Mouse (Mus musculus): ENCODE data around the gene Hikeshi. TPM values are rescaled to one million over a fixed set of nuclear protein-coding genes. Genes with fewer than 3 reads are reported as not detected.
A peak's percentile ranks its signal among the peaks of the same experiment; 100 is the strongest.

Gene Hikeshi
- total RNA-seq, 2 experiments from 2014 or later: 78.7 to 78.9 TPM

DNA sequence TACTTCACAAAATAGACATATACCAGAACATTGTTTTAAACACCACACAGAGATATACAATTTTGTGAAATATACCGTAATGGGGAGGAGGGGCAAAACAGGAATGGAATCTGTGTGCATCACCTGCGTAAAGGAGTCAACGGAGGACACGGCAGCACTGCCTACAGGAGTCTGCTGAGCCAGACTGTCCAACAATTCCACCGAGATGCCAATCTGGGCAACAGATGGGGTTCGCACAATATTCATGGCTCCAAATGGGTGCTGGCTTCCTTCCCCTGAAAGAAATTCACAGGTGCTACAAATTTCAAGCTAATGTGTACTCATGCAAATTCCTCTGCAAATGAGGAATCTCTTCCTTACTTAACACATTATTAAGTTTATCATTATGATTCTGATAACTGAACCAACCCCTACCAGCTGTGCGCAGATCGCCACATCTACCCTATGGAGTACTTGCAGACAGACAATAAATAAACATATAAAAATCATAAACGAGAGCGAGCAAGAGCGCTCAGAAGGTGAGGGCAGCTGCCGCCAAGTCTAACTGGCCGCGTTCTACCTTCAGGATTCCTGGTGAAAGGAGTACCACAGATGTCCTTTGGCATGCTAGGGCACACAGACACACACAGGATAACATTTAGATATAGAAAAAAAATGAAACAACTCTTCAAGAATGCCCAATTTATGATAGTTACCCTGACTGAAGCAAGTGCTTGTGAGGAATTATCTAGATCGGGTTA, 17.4 kb downstream of the Hikeshi start:
- intact Hi-C loops (cut with DNase I; ENCODE audit: low total_unique reads): no loop called here
- no peak for DNase-seq

GRCm38 (mm10) chr7:89917776-89918175, 23.2 kb downstream of the Hikeshi start:
- intact Hi-C loops (cut with DNase I; ENCODE audit: low total_unique reads): no loop called here
- DNase-seq: no peak

DNA sequence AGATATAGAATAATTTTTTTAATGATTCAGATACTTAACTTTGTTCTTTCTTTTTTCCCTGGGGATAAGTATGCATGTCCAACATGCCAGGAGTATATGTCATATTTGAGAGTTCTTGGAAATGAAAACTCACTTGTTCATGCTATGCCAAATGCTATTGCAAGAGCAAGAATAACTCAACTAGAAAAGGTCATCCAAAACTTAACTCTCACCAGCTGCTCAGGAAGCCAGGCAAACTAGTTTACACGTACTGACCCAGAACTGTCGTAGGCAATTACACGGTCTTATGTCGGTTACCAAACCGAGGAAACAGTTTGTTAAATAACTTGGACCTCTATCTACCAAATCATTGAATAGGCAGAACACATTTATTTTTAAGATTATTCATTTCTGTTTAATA, 24.3 kb downstream of the Hikeshi start:
- intact Hi-C loops (cut with DNase I; ENCODE audit: low total_unique reads): no loop called here
- DNase-seq: no peak

DNA sequence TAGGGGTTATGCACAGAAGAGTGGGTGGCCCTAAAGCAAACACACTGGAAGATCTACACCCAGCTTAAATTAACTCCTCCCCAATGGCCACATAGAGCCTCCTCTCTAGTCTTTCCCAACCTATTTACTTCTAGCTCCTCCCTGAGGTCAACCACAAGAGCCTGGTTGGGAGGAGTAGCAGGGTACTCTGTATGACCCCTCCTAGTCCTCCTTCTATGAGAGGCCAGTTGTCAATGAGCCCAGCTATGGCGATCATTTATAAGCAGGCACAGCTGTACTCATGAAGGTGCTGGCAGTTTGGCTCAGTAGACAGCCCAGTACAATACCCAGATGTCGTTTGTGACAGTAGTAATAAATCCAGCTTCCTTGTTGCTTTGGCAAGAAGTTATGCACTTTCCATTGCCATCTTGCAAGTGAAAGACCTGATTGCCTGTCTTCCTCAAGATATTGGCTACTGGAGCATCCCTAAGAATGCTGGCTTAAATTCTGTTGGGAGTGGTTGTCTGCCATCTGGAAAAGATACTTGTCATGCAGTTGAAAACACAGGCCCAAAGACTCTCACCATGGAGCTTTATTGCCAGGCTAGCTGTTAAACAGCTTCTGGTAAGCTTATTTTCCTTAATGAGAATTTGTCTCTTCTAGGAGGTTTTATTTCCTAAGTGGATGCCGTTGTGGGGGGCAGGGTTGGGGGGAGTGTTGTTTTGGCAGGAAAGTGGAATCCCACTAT, 27.4 kb downstream of the Hikeshi start:
- intact Hi-C loops (cut with DNase I; ENCODE audit: low total_unique reads): no loop called here
- no peak for DNase-seq

DNA sequence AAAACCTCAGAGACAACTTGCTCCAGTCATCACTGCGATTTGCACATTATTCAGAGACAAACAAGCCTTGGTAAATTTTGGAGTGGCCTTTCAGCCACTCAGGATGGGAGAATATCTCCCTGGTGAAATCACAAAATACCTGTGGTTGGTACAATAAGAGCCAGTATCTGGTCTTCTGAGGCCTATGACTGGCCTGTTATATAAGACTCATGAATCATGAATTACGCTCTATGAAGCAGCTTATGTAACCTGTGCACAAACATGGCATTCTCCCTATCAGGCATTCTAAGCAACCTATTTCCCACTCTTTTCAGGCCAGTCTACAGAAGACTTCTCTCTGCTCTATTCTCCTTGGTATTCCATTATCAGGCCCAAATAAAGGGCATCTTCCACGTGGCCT, 28.6 kb downstream of the Hikeshi start:
- intact Hi-C loops (cut with DNase I; ENCODE audit: low total_unique reads): no loop called here
- no peak for DNase-seq

GRCm38 (mm10) chr7:89909711-89910110, 31.3 kb downstream of the Hikeshi start:
- peak; percentile 33 for DNase-seq
- intact Hi-C loops (cut with DNase I; ENCODE audit: low total_unique reads): no loop called here

- intact Hi-C loops (cut with DNase I; ENCODE audit: low total_unique reads): no loop called here
- DNase-seq: no peak
These were observed 31.9 kb downstream of the Hikeshi start for GRCm38 (mm10) chr7:89908899-89909621.

GRCm38 (mm10) chr7:89908421-89908820, 32.6 kb downstream of the Hikeshi start:
- intact Hi-C loops (cut with DNase I; ENCODE audit: low total_unique reads): no loop called here
- DNase-seq: no peak

DNA sequence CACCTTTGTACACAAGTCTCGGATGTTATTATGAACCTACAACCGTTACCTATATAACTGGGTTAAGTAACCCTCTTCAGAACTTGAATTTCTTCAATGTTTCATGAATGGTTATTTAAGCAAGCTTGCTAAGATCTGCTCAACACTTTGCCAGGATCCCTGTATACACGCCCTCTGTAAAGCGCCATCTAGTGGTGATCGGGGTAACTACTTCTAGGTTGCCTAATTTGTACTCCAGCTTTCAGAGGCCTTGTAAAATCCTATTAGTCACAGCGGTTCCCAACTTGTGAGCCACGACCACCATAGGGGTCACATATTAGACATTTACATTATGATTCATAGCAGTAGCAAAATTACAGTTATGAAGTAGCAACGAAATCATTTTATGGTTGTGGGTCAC, 33.1 kb downstream of the Hikeshi start:
- intact Hi-C loops (cut with DNase I; ENCODE audit: low total_unique reads): no loop called here
- peak; percentile 69 for DNase-seq

DNA sequence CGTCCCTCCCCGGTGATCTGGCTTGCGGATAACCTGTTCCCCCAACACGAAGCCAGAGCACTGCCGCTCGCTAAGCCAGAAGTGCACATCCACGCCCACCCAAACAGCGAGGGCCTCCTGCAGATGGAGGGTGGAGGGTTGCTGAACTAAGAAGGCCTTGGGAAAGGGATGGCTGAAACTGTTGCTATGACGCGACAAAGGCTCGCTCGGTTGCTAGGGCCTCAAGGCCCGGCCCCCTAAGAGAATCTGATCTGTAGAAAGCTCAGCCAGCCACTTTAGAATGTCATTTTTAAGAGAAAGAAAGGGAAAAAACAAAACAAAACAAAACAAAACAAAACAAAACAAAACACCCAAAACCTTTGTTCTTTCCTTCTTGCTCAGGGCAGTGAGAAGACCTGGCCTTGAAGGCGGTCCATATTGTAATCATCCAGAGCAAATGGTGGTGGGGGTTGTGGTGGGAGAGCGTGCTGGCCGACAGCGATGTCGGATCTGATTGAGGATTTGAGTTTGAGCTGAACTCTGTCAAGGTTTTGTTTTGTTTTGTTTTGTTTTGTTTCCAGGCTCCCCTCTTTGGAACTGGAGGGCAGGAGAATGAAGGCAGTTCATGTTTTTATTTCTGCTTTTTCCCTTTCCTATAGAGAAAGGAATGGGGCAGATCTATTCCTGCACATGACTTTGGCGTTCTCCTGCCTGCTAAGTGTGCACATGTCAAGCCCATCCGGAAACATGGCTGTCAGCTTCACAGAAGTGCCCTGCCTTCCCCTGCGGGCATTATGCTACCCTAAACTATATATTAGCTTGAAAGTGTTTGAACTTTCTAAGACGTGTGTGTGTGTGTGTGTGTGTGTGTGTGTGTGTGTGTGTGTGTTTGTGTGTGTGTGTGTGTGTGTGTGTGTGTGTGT, 37.3 kb downstream of the Hikeshi start, which contains the start of gene Ccdc81:
Gene Ccdc81 (minus strand): TSS at position 188 of the 902 bp plus-strand sequence.
- DNase-seq: no peak
- intact Hi-C loops (cut with DNase I; ENCODE audit: low total_unique reads): no loop called here

GRCm38 (mm10) chr7:89903007-89903406, 38.0 kb downstream of the Hikeshi start:
- DNase-seq: no peak
- intact Hi-C loops (cut with DNase I; ENCODE audit: low total_unique reads): no loop called here

DNA sequence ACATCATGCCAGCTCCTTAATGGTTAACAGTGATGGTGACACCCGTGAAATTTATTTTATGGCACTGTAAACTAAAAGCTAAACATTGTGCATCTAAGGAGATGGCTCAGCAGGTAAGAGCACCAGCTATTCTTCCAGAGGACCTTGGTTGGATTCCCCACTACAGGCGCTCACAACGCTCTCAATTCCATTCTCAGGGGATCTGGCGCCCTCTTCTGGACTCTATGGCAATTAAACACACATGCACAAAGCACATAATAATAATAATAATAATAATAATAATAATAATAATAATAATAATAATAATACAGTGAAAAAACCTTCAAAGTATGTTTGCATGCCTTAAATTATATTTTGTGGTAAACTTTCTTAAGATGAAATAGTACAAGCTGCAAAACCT, 49.1 kb downstream of the Hikeshi start:
- intact Hi-C loops (cut with DNase I; ENCODE audit: low total_unique reads): no loop called here
- DNase-seq: no peak

- no peak for DNase-seq
- intact Hi-C loops (cut with DNase I; ENCODE audit: low total_unique reads): no loop called here
These were observed 49.6 kb downstream of the Hikeshi start for GRCm38 (mm10) chr7:89891412-89891811.

DNA sequence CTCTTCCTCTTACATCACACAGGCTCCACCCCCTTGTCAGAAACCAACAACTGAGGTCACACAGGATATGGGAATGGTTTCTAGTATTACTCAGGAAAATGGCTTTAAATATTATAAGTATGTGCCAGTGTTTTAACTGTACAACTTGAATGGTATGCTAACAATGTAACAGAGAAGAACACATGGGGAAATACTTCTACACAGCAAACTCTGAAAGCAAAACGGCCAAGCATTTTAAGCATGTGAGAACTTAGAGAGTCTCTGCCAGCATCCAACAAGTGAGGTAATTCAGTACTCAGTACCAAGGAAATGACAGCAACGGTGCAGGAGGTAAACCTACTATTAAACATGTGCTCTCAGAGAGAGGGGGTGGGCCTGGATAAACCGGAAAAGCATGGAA, 56.5 kb downstream of the Hikeshi start:
- intact Hi-C loops (cut with DNase I; ENCODE audit: low total_unique reads): no loop called here

GRCm38 (mm10) chr7:89879686-89880085, 61.3 kb downstream of the Hikeshi start:
- intact Hi-C loops (cut with DNase I; ENCODE audit: low total_unique reads): no loop called here
- DNase-seq: no peak

More for the DNA sequence above, 56.5 kb downstream of the Hikeshi start:
- DNase-seq: no peak

Other genes with a start within 250 kb of the Hikeshi start
- gene Ccdc81, start 37.6 kb downstream of the Hikeshi start, total RNA-seq (2021): under 1 TPM in 1 of 2 experiments, not detected in 1; 0.16 TPM
- gene Eed, start 39.8 kb upstream of the Hikeshi start, total RNA-seq (2021): 10 to 100 TPM; 19.1 to 26.6 TPM
- gene Picalm, start 189.0 kb upstream of the Hikeshi start, total RNA-seq (2021): 100 to 1,000 TPM; 111 to 140 TPM

Measured in gastrocnemius, postnatal 14 days (tissue).